Mouse (Mus musculus): ENCODE measurements around the gene Mmp15.
"Not testable (repeated sequence)": the region's sequence is repeated elsewhere in the genome, so short reads cannot be mapped to it uniquely, and the experiment has no call there.

Gene Mmp15

DNA sequence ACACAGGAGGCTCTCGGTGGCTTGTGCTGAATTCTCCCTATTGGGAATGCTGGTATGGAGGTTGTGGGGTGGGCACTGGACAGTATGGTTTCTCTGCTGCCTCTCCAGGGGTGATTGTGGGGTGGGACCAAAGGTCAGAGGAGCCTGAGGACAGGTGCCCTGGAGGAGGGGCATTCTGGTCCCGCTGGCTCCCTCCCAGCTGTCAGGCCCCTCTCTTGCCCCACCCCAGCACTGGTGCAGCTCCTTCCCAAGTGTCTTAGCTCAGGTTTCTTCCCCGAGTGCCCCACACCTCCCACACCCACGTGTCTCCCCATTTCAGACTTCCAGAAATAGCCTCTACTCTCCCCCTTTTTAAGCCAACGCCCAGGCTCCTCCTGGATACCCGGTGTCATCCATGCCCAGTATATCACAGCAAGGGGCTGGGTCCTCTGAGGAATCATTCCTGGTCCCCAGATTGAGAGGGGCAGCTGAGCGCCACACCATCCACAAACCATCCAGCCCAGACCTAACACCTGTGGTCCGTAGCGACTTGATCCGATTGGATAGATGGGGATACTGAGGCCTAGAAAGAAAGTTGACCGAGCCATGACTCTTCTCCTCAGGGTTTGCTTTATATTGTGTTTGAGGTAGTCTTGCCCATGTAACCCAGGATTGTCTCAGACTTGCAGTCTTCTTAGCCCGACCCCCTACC is 24.4 kb downstream of the Mmp15 start:
- DNase-seq (ENCODE audit: extremely low read depth, low read depth), result no peak

DNA sequence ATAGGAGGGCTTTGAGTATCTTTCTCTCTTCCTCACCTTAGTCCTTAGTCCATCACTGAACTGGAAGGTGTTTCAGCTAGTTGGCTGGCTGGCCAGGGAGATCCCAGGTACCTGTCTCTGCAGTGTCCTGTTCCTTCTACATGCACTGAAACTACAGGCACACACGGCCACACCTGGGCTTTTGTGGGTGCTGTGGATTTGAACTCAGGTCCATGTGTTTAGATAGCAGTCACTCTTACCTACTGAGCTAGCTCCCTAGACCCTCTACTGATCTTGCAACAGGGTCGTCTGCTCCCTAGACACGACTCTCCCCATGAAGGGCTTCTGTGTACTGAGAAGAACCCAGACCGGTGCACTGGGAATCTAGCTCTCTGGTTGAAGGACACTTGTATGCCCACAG is 25.0 kb downstream of the Mmp15 start:
- DNase-seq (ENCODE audit: extremely low read depth, low read depth), result no peak

DNA sequence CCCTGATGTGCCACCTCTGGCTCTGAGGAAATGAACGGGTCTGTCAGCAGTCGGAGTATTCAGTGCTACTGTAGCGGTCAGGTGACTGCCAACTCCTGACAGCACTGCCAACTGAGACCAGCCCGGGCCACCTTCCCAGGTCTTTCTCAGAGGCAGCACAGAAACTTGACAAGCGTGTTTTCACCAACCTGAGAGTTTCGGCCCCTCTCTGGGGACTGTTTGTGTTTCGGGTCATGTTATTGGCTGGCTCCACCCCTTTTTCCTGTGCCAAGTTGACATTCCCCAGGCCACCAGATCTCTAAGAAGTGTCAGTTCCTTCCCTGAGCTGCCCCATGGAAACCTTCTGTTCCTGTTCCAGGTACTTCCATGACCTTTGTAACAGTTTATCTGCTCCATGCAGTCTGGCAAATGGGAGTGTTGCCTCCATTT is 25.8 kb downstream of the Mmp15 start:
- no peak for DNase-seq (ENCODE audit: extremely low read depth, low read depth)

DNA sequence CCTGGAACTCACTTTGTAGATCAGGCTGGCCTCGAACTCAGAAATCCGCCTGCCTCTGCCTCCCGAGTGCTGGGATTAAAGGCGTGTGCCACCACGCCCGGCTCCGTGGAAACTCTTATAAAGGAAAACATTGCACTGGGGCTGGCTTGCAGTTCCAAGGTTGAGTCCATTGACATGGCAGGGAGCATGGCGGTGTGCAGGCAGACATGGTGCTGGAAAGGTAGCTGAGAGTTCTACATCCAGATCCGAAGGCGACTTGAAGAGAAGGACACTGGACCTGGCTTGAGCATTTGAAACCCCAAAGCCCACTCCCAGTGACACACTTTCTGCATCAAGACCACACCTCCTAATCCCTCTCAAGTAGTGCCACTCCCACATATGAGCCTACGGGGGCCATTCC is 26.9 kb downstream of the Mmp15 start:
- DNase-seq (ENCODE audit: extremely low read depth, low read depth), result not testable (repeated sequence)

DNA sequence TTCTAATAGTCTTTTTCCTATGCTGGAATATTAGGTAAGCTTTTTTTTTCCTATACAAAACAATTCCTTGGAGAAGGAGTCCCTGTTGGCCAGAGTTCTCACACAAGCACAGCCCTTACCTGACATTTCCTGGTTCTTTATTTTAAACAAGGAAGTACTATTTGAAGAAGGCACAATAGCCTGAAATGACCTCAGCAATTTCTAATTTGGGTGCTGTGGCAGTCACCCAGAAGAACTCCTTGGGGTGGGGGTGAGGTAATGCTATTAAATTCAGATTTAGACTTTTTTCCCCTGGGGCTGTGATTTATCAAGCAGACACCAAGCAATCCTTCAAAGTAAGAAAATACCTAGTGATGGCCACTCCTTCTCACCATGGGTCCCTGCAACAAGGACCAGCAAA is 28.9 kb downstream of the Mmp15 start:
- no peak for DNase-seq (ENCODE audit: extremely low read depth, low read depth)

DNA sequence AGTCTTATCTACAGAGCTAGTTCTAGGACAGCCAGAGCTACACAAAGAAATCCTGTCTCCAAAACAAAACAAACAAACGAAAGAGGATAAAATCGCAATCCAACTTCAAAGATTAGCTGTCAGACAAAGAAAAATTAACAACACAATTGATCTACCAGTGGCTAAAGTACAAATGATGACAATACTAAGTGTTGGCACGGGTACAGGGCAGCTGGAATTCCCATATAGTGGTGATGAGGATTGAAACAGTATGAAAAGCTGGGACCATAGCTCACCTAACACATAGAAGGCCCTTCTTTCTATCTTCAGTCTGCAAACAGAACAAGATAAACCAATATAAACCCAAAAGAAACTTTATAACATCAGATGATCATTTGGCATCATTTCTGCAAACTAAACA is 29.5 kb downstream of the Mmp15 start:
- DNase-seq (ENCODE audit: extremely low read depth, low read depth), result no peak

DNA sequence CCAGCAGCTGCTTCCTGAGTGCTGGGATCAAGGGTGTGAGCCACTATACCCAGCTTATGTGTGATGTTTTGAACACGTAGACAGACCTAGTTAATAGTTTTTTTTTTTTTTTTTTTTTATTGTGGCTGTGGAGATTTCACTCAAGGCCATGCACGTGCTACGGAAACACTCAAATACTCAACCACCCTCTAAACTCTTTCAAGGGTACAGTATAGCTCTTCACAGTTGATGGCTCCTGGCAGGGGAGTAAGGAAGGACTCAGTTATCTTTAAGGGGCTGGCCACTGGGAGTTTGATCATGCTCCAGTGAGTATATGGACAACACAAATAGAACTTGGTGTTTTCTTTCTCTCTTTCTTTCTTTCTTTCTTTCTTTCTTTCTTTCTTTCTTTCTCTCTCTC is 32.4 kb downstream of the Mmp15 start:
- no peak for DNase-seq (ENCODE audit: extremely low read depth, low read depth)

DNA sequence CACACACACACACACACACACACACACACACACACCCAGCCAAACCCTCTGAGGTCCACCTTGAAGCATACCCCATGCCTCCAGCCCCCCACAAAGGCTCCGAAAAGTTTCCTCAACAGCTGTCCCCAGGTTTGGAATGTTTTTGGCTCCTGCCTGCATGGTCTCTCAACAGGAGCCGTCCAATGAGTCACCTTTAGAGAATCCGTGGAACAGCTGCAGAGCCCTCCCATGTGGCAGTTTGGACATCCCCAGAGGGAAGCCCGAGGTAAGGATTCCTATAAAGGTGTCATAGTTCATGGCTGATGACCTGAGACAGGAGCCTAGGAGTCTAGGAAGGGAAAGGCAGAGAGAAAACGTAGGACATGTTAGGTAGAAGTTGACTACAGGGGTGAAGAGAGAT is 34.0 kb downstream of the Mmp15 start:
- no peak for DNase-seq (ENCODE audit: extremely low read depth, low read depth)

DNA sequence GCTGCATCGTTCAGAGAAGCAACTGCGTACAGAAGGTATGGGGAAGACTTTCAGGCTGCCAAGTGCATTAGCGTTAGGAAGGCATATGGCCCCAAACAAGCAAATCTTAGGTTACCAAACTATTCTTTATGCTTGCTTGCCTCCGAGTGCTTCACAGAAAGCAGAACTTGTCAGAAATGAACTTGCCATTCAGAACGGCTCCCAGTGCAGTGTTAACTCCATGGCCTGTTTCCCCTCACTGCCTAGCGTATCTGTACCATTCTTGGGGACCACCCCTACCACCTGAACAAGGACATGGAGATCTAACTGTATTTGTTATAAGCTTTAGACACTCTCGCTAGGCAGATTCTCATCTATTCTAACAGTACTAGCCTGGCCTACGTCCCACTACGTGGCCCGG is 35.2 kb downstream of the Mmp15 start:
- DNase-seq (ENCODE audit: extremely low read depth, low read depth), result no peak

DNA sequence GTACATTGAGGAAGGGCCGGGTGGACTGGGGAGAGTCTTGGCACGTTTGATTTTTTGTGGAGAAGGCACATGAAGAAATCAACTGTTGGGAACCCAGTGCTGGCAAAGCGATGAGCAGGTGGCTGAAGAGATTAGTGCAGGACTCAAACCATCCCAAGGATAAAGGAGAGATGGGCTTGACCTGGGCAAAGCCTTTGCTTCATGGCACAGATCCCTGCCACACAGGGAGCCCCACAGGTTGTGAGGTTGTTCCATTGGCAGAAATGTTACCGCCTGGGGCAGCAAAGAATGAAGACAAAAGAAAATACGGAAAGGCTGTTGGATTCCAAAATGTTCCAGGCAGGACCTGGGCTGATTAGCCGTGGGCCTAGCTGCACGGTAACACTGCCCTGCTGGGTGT is 35.9 kb downstream of the Mmp15 start:
- DNase-seq (ENCODE audit: extremely low read depth, low read depth), result no peak

DNA sequence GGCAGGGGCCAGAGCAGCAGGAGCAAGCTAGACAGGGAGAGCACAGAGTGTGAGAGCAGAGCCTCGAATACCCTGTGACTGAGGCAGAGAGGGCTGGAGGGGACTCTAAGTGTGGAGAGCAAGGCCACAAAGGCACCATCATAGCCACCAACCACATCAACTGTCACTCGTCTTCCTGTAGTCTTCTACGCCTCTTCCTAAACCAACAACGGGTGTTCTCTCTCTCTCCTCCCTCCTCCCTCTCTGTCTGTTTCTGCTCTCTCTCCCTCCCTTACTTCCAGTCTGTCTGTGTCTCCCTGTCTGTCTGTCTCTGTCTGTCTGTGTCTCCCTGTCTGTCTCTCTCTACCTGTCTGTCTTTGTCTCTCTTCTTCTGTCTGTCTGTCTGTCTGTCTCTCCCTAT is 38.2 kb downstream of the Mmp15 start:
- no peak for DNase-seq (ENCODE audit: extremely low read depth, low read depth)

DNA sequence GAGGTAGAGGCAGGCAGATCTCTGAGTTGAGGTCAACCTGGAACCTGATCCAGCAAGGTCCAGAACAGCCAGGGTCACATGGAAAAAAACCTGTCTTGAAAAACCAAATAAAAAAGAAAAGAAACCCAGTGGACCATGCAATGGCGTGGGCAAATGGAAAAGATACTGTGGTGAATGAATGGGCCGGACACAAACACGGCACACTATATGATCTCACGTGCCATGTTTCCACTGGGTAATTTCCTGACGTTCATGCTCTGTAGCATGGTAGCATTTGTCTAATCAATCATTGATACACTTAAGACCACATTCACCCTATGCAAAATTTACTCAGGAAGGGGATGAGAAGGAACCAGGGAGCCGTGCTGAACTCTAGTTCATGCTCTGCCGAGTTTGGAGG is 39.0 kb downstream of the Mmp15 start:
- DNase-seq (ENCODE audit: extremely low read depth, low read depth), result no peak

DNA sequence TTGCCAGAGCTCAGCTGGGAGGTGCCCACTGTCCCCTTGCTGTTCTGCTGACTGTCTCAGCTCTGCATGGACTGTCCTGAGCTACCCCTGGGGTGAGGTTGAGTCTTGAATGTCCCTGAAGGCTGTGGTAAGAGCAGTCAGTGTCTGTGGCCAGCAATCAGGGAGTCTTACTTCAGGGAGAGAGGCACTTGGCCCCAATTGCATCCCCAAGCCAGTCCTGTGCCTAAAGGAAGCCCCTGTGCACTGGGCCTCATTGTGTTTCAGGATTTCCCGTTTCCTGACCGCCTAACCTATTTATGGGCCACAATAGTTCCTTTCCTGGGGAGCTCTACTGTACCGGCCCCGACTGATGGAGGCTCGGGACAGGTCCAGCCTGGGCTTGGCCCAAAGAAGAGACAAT is 40.5 kb downstream of the Mmp15 start:
- no peak for DNase-seq (ENCODE audit: extremely low read depth, low read depth)

DNA sequence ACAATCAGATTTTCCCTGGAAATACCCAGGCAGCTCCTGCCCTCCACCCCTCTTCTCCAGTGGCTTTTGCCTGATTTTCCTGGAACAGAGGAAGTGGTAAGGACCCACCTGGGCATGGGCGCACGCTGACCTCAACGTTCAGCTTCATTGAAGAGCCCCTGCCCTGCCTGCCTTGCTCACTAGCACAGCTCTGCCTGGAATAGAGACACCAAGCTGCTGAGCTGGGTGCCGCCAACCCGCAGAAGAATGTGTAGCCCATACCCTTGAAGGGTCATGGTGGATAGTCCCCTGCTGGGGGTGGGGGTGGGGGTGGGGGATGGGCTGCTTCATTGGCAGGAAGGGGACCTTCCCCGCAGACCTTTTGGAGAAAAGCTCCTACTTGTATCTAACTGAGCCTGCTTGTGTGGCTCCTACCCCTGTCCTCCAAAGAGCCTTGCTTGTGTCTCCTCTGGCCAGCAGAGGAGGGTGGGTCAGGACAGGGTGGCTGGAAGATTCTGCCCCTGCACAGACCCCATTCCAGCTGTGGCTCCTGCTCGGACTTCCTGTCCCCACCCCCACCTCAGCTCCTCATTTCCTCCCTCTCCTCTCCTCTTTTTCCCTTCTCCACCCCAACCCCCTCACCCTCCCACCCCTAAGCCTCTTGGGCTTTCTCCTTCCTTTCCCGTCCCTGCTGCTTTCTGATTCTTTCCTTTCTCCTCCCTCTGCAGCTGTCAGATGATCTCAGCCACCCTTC is 43.3 kb downstream of the Mmp15 start:
- no peak for DNase-seq (ENCODE audit: extremely low read depth, low read depth)

DNA sequence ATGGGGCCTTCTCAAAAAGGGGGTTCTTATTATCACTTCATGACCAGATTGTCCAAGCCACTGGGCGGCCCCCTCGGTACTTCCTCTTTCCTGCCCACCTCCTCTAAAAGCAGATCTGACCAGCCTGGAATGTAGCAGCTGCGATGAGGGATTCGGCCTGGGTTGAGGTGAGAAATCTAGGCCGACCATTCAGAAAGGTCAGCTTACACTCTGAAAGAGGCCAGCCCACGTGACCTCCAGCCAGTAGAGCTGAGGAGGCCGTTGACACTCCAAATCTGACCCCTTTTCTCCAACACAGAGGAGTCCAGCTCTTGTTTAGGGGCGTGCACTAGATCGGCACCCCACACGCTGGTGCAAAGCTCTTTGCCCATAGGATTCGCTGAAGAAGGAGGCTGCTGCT is 44.7 kb downstream of the Mmp15 start:
- DNase-seq (ENCODE audit: extremely low read depth, low read depth), result no peak

DNA sequence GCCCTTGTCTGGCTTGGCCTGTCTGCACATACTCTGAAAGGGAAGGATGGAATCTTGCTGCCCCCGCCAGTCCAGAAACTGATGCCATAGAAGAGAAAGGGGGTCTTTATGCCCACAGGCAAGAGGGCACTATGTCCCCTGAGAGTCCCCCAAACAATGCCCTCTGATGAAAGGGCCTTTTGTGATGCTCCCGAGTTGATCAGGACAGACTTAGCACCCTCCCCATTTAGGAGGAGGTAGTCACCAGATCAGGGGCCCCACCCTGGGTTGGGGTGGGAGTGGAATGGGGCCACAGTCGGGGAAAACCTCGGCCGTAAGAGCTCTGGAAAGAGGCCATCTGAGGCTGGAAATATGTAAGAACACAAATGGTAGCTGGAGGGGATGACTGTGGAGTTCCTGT is 45.1 kb downstream of the Mmp15 start:
- no peak for DNase-seq (ENCODE audit: extremely low read depth, low read depth)

DNA sequence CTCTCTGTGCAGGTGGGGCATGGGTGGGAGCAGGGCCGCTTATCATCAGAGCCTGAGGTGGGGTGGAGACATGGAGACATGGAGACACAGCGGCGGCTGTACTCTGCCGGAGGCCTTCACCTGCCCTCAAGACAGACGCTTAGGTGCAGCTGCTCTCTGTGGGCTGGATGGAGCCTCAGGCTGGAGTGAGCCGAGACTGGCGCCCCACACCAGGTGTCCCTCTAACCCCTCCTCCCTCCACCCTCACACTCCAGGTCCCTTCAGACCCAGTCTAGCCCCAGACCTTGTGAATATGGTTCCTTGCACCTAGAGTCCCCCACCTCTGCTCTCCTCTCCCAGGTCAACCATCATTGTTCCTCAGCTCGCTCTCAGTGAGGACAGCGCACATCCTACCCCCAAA is 47.1 kb downstream of the Mmp15 start:
- DNase-seq (ENCODE audit: extremely low read depth, low read depth), result no peak

DNA sequence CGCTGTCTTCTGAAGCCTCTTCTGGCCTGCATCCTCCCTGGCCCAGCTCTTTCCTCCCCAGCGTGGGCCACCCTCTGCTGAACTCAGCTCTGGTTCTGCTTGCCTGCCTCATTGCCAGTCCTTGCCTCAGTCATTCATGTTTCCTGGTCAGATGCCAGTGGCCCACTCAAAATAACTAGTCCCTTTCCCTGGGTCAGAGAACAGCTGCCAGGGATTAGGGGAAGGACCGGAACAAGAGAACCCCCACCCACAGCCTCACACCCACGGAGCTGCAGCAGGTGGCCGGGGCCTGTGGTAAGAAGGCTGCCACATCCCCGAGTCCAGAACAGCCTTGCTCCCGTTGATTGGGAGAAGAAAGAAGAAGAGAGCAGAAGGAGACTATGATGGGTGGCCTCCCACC is 49.0 kb downstream of the Mmp15 start:
- no peak for DNase-seq (ENCODE audit: extremely low read depth, low read depth)

DNA sequence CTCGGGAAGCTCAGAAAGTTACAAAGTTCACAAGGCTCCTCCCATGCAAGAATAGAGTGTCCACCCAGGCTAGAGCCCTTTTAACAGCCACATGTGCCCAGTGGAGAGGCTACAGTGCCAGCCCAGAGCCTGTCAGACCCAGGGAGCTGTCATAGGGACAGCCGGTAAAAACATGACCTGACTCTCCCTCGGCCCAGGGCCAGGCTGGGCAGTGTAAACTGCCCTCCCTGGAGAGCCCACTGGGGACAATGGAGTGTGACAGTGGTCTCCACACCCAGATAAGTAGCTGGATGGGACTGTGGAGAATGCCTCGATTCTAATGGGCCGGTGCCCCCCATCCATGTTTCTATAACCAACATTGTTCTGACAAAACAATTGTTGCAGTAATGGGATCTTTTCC is 57.5 kb downstream of the Mmp15 start:
- no peak for DNase-seq (ENCODE audit: extremely low read depth, low read depth)

DNA sequence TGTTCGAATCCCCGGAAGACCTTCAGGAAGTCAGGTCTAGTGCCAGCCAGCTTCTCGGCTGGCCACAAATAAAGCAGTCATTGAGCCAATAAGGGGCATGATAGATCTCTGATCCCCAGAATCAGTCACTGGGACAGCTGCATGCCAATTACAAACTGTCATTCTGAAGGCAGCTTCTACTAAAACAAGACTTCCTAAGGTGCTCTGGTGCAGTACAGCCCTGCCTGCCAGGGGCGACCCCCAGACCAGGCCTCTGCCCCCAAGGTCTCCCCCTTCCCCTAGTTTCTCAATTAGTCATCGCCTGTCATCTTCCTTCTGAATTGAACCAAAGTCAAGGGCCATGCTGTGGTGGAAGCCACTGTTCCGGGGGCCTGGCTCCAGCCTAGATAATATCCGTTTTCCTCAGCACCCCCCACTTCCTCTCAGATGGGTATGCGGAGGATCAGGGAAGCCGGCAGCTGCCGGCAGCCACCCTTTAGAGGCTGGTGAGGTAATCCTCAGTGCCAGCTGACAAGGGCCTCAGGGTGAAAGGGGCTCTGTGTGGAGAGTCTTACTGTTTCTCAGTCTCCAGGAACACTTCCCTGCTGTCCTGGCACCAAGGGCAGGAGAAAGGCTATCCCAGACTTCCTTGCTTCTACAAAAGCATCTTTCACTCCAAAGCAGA is 59.4 kb downstream of the Mmp15 start:
- DNase-seq (ENCODE audit: extremely low read depth, low read depth), result no peak

DNA sequence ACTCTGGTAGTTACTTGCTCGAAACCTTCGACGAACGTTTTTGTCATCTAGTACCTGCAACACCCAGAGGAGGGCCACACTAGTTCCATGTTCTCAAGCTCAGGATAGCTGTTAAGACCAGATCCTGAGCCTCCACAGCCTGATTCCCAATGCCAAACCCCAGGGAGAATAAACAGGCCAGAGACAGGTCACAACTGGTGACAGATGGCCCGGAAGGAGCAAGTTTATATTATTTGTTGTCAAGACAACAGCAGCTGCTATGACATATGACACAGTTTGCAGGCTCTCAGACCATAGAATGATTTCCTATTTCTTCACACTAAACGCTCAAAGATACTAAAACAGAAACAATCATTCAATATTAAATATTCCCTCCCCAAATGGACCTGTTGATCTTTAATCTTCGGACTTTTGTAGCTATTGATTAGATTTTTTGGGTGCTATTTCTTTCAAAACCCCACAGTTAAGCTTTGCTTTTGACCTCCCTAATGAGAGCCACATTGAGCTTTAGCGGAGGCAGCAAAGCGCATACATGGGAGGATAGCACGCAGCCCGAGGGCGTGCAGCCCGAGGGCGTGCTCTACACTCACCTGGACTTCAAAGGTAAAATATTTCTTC is 70.2 kb downstream of the Mmp15 start:
- no peak for DNase-seq (ENCODE audit: extremely low read depth, low read depth)
